Mouse (Mus musculus) Patski (cell line): ENCODE results near the gene Daglb. TPM values are rescaled to one million over a fixed set of nuclear protein-coding genes. Genes with fewer than 3 reads are reported as not detected.
"Not testable (repeated sequence)": the region's sequence is repeated elsewhere in the genome, so short reads cannot be mapped to it uniquely, and the experiment has no call there.

ENCODE experiments used
- ATAC-seq: fragments of 100-300 bp; one replicate; pipeline ENCODE4 v1.8.0; 2021
- CTCF ChIA-PET: fragments of 350-600 bp; sonication (Branson Sonifier 250); formaldehyde crosslinking; loops from one replicate; lab custom pipeline; 2022; ENCODE audit warnings: inconsistent platforms; lab: Charles Lee
- POLR2A ChIA-PET: fragments of 350-600 bp; sonication (Branson Sonifier 250); formaldehyde crosslinking; loops from one replicate; lab custom pipeline; 2022; ENCODE audit warnings: antibody characterized with exemption, inconsistent platforms; lab: Charles Lee
- DNase-seq: peaks from one replicate; pipeline ENCODE4 v3.0.0-alpha.2; 2011; ENCODE audit warnings: low read depth, low spot score
- H3K27me3 ChIP-seq: fragments of 371-371 bp; one replicate; pipeline ENCODE4 v1.5.1; 2021
- CTCF ChIP-seq: fragments of 100-300 bp; IDR thresholded peaks from one replicate; pipeline ENCODE4 v1.5.1; 2021
- in situ Hi-C: fragments of 300-500 bp; cut with MboI; formaldehyde crosslinking; loops from 3 replicates; pipeline ENCODE4 v1.11.1; 2018; ENCODE audit warnings: low pct_unique_long_range_greater_than_20kb, mixed read lengths
- polyA plus RNA-seq: library from polyadenylated mRNA; unstranded; gene quantifications from one replicate; pipeline ENCODE4 v1.2.3, GENCODE M21; 2021

The Daglb gene
- polyA plus RNA-seq, 1 experiment from 2014 or later: 7.3 TPM

DNA sequence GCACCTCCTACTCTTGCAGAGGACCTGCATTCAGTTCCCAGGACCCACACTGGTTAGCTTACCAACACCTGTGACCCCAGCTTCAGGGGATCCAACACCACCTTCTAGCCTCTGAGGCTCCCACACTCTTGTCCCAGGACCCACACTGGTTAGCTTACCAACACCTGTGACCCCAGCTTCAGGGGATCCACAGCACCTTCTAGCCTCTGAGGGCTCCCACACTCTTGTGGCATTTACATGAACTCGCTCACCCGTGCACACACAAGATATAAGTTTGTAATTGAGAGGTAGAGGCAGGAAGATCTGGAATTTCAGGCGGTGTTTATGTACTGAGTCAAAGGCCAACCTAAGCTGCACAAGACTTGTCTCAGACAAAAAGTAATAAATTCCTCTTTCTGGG, 13.5 kb downstream of the Daglb start:
- H3K27me3 ChIP-seq: no peaks in the 10 kb centered on the region
- POLR2A ChIA-PET: no interaction called here

DNA sequence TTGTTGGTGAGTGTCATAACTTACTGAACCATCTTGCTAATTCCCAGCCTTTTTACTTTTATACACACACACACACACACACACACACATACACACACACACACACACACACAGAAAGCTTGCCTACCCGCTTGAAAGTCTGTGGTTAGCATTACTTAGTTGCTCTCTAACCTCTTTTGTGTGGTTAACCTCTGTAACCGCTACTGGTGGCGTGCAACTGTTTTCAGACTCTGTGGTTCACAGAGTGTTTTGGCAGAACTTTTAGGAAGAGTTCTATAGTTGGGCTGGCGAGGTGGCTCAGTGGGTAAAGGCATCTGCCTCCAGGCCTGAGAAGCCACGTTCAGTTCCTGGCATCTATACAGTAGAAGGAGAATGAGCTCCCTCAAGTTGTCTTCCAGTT, 20.6 kb downstream of the Daglb start:
- ChIA-PET CTCF (no interaction called here), POLR2A (no interaction called here)
- no peak for ATAC-seq
- TF ChIP-seq CTCF: no peak
- in situ Hi-C loops: no loop called here
- no peaks in the 10 kb centered on the region for H3K27me3 ChIP-seq
- DNase-seq: no peak

More for the DNA sequence above, 13.5 kb downstream of the Daglb start:
- ATAC-seq (no peak), DNase-seq (no peak)
- CTCF ChIA-PET: interaction anchor here (1.0 to 1.4 kb wide), 4 partner anchors 8 to 68 kb away, joined by 3 to 5 read pairs (median 3); partner anchors contain the start of gene Daglb
- in situ Hi-C loops: no loop called here
- no peak for TF ChIP-seq CTCF

GRCm38 (mm10) chr5:143487193-143487592, 22.8 kb downstream of the Daglb start:
- CTCF ChIA-PET: interaction anchor here (1.4 kb wide), 1 partner anchor 10 kb away, joined by 5 read pairs; no protein-coding TSS in a partner anchor
- no peaks in the 10 kb centered on the region for H3K27me3 ChIP-seq
- ATAC-seq (no peak), DNase-seq (no peak)
- TF ChIP-seq CTCF: no peak
- in situ Hi-C loops: no loop called here
- POLR2A ChIA-PET: no interaction called here

GRCm38 (mm10) chr5:143487998-143488397, 23.6 kb downstream of the Daglb start:
- H3K27me3 ChIP-seq: no peaks in the 10 kb centered on the region
- TF ChIP-seq CTCF: no peak
- ATAC-seq (no peak), DNase-seq (no peak)
- CTCF ChIA-PET: interaction anchor here (1.4 kb wide), 1 partner anchor 9 kb away, joined by 5 read pairs; no protein-coding TSS in a partner anchor
- in situ Hi-C loops: no loop called here
- POLR2A ChIA-PET: no interaction called here

DNA sequence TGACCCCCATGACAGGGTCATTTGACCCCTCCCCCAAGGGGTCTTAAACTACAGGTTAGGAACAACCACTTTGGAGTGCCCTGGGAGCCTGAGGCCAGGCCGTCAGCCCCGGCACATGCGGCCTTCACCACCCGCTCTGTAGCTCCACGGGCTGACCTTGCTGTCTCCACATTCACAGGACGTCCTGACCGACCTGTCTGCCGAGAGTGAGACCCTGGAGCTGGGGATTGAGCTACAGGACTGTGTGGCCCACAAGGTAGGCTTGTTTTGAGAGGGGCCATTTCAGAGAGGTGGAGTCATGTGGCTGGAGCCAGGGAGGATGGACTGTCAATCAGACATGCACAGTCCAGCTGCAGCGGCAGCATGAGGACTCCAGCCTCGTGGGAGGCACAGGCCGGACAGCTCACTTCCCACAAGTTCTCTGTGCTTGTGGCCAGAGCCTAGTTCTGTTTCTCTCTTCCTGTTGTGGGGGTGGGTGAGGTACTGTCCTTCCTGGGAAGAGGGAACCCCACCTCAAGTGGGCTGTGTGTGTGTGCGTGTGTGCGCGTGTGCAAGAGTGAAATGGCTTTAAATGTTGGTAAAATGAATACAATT, 25.5 kb downstream of the Daglb start:
- H3K27me3 ChIP-seq: no peaks in the 10 kb centered on the region
- no peak for ATAC-seq
- in situ Hi-C loops: no loop called here
- POLR2A ChIA-PET: no interaction called here
- no peak for DNase-seq
- CTCF ChIA-PET: interaction anchor here (1.3 kb wide), 1 partner anchor 15 kb away, joined by 3 read pairs; no protein-coding TSS in a partner anchor
- no peak for TF ChIP-seq CTCF

DNA sequence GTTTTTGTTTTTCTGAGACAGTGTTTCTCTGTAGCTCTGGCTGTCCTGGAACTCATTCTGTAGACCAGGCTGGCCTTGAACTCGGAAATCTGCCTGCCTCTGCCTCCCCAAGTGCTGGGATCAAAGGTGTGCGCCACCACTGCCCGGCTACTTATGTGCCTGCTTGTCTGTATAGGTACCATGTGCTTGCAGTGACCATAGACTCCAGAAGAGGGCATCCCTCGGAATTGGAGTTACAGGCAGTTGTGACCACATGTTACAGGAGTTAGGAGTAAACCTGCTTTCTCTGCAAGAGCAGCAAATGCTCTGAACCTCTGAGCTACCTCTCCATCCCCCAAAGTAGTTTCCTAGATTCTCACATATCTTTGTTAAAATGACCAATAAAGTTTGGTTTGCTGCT, 27.4 kb downstream of the Daglb start:
- no peak for TF ChIP-seq CTCF
- ATAC-seq: no peak
- H3K27me3 ChIP-seq: no peaks in the 10 kb centered on the region
- no peak for DNase-seq
- POLR2A ChIA-PET: no interaction called here
- CTCF ChIA-PET: interaction anchor here (1.2 kb wide), 1 partner anchor 9 kb away, joined by 3 read pairs; no protein-coding TSS in a partner anchor
- in situ Hi-C loops: no loop called here

- TF ChIP-seq CTCF: no peak
- no peak for DNase-seq
- no peak for ATAC-seq
- in situ Hi-C loops: no loop called here
- no peaks in the 10 kb centered on the region for H3K27me3 ChIP-seq
- POLR2A ChIA-PET: interaction anchor here (0.7 to 0.9 kb wide), 2 partner anchors 25 to 56 kb away, joined by 3 to 4 read pairs; no protein-coding TSS in a partner anchor
- CTCF ChIA-PET: interaction anchor here (1.2 kb wide), 1 partner anchor 10 kb away, joined by 3 read pairs; no protein-coding TSS in a partner anchor
Observed at GRCm38 (mm10) chr5:143493163-143493562, 28.8 kb downstream of the Daglb start.

DNA sequence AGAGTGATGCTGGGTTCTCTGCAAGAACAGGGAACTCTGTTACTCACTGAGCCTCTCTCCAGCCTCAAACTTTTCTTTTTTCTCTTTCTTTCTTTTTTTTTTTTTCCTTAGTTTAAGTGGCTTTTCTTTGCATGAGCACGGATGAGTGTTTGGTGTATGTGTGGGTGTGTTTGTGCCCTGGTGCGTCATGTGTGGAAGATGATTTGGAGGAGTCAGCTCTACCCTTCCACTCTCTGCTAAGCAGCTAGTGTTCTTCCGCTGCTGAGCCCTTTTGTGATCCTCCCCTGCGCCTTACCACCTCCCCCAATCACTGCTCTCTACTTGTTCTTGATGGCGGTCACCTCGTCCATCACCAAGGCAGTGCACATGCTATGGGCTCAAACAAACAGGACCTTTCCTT, 31.3 kb downstream of the Daglb start:
- in situ Hi-C loops: no loop called here
- CTCF ChIA-PET: interaction anchor here (1.0 kb wide), 1 partner anchor 23 kb away, joined by 3 read pairs; no protein-coding TSS in a partner anchor
- DNase-seq (no peak), ATAC-seq (no peak)
- TF ChIP-seq CTCF: no peak
- POLR2A ChIA-PET: no interaction called here
- H3K27me3 ChIP-seq: no peaks in the 10 kb centered on the region

GRCm38 (mm10) chr5:143497451-143497850, 33.1 kb downstream of the Daglb start:
- no peaks in the 10 kb centered on the region for H3K27me3 ChIP-seq
- ChIA-PET CTCF (interaction anchor here (1.0 to 2.0 kb wide), 4 partner anchors 8 to 17 kb away, joined by 3 to 5 read pairs (median 4); no protein-coding TSS in a partner anchor), POLR2A (interaction anchor here (0.9 to 1.1 kb wide), 3 partner anchors 11 to 30 kb away, joined by 3 to 4 read pairs (median 3); partner anchors contain the start of gene Rac1)
- ATAC-seq (no peak), DNase-seq (no peak)
- TF ChIP-seq CTCF: no peak
- in situ Hi-C loops: no loop called here

DNA sequence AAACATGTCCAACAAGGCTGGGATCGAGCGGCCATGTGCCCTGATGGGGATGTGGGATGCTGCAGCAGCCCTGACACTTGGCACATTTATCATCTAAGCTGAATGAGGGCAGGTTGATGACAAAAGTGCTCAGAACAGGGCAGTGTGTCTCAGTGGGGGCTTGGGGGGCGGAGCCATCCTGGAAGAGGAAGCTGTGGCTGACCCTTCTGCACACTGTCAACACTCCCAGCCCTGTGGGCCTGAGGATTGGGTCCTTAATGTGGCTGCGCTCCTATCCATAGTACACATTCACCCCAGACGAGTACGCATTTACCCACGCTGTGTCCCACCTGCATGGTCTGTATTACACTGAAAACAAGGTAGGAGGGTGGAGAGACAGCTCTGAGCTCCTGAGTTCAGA, 34.8 kb downstream of the Daglb start:
- in situ Hi-C loops: no loop called here
- H3K27me3 ChIP-seq: no peaks in the 10 kb centered on the region
- ATAC-seq (no peak), DNase-seq (no peak)
- ChIA-PET CTCF (interaction anchor here (2.5 kb wide), 1 partner anchor 10 kb away, joined by 7 read pairs; no protein-coding TSS in a partner anchor), POLR2A (no interaction called here)
- TF ChIP-seq CTCF: no peak

GRCm38 (mm10) chr5:143499686-143500085, 35.3 kb downstream of the Daglb start:
- ATAC-seq (no peak), DNase-seq (no peak)
- CTCF ChIA-PET: interaction anchor here (2.5 kb wide), 1 partner anchor 10 kb away, joined by 7 read pairs; no protein-coding TSS in a partner anchor
- POLR2A ChIA-PET: interaction anchor here (1.3 kb wide), 1 partner anchor 11 kb away, joined by 3 read pairs; no protein-coding TSS in a partner anchor
- TF ChIP-seq CTCF: no peak
- H3K27me3 ChIP-seq: no peaks in the 10 kb centered on the region
- in situ Hi-C loops: no loop called here

DNA sequence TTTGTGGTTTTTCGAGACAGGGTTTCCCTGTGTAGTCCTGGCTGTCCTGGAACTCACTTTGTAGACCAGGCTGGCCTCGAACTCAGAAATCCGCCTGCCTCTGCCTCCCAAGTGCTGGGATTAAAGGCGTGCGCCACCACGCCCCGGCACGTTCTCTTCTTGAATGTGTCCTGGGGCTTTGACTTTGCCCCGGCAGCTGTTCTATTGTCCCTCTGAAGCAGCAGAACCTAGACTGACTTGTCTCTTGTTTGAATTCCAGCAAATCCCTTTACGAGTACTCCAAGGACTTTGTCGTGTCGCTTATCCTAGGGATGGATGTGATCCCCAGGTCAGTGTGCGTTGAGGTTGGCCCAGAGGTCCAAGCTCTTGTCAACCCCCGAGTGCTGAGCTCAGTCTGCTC, 36.3 kb downstream of the Daglb start:
- DNase-seq, in situ Hi-C loops, H3K27me3 ChIP-seq, ATAC-seq: not testable (repeated sequence)
- ChIA-PET CTCF (interaction anchor here (0.9 to 2.5 kb wide), 2 partner anchors 8 to 9 kb away, joined by 3 to 7 read pairs; no protein-coding TSS in a partner anchor), POLR2A (interaction anchor here (1.3 kb wide), 1 partner anchor 10 kb away, joined by 3 read pairs; no protein-coding TSS in a partner anchor)
